Mouse (Mus musculus) heart, embryonic 16.5 days (tissue): Measurements from ENCODE around the gene Zfp445. TPM values are rescaled to one million over a fixed set of nuclear protein-coding genes. Genes with fewer than 3 reads are reported as not detected.

ENCODE experiments used
- polyA plus RNA-seq: library from polyadenylated mRNA; unstranded; fragments of >200 nt; fragmentation: Nextera tagmentation; extraction: Ambion mirVana; gene quantifications from 2 replicates; pipeline ENCODE4 v1.2.1, GENCODE M21; 2015

Zfp445 gene
- polyA plus RNA-seq, 1 experiment from 2014 or later, result 41.4 TPM

Other genes starting within 250 kb of the Zfp445 start
- gene Topaz1, start 118.7 kb downstream of the Zfp445 start, polyA plus RNA-seq, result not detected in 2 replicates
- gene Tcaim, start 60.5 kb downstream of the Zfp445 start, polyA plus RNA-seq, result 6.8 and 8.4 TPM in 2 replicates
- not detected in 2 replicates for gene Gm35549, start 22.0 kb downstream of the Zfp445 start, polyA plus RNA-seq
- 2.8 and 3.2 TPM in 2 replicates for gene Zkscan7, start 19.7 kb upstream of the Zfp445 start, polyA plus RNA-seq
- gene Zfp105, start 57.1 kb upstream of the Zfp445 start, polyA plus RNA-seq, result 8.9 and 9.5 TPM in 2 replicates
- gene 1110059G10Rik, start 85.0 kb upstream of the Zfp445 start, polyA plus RNA-seq, result 18.4 and 21.5 TPM in 2 replicates
- 23.8 and 26.6 TPM in 2 replicates for gene Kif15, start 85.0 kb upstream of the Zfp445 start, polyA plus RNA-seq
- gene Tmem42, start 155.3 kb upstream of the Zfp445 start, polyA plus RNA-seq, result 17.7 and 19.7 TPM in 2 replicates
- gene Tgm4, start 168.7 kb upstream of the Zfp445 start, polyA plus RNA-seq, result 0.41 and 0.68 TPM in 2 replicates
- gene Zdhhc3, start 247.2 kb upstream of the Zfp445 start, polyA plus RNA-seq, result 49.7 and 53.2 TPM in 2 replicates
- gene Exosc7, start 247.2 kb upstream of the Zfp445 start, polyA plus RNA-seq, result 81.0 and 87.6 TPM in 2 replicates